Mouse (Mus musculus) myocyte (in vitro differentiated cells): ENCODE measurements at regions not wholly inside any gene's neighbourhood (a gene's known extent, or its start where the extent isn't known, plus 50 kb on each side); places are given as distances from the start of the nearest gene placed in this dataset.

ENCODE experiments used
- CEBPB ChIP-seq: IDR thresholded peaks from 2 replicates; pipeline ENCODE4 v1.6.1; 2011; ENCODE audit warnings: mild to moderate bottlenecking, moderate library complexity; ENCODE audit not compliant: poor library complexity, insufficient read depth, severe bottlenecking
- E2F4 ChIP-seq: IDR thresholded peaks from one replicate; pipeline ENCODE4 v1.6.1; 2011; ENCODE audit warnings: mild to moderate bottlenecking, control low read depth, moderate library complexity; ENCODE audit not compliant: insufficient read depth
- MAX ChIP-seq: IDR thresholded peaks from one replicate; pipeline ENCODE4 v1.6.1; 2011; ENCODE audit warnings: low read depth, mild to moderate bottlenecking, control low read depth
- MYOD1 ChIP-seq, 3 experiments: IDR thresholded peaks; one replicate each; pipeline ENCODE4 v1.6.1; 2011; ENCODE audit warnings: control low read depth in 2 of 3, low read depth in 2 of 3, mild to moderate bottlenecking in 2 of 3, moderate library complexity in 1 of 3; ENCODE audit not compliant: insufficient read length in 2 of 3, control insufficient read depth in 1 of 3
- MYOG ChIP-seq, 3 experiments: IDR thresholded peaks; one replicate each; pipeline ENCODE4 v1.6.1; 2011; ENCODE audit warnings: control low read depth in 2 of 3, low read depth in 2 of 3, mild to moderate bottlenecking in 2 of 3; ENCODE audit not compliant: insufficient read length in 2 of 3, control insufficient read depth in 1 of 3, insufficient read depth in 1 of 3
- POLR2A ChIP-seq: IDR thresholded peaks from one replicate; pipeline ENCODE4 v1.6.1; 2011; ENCODE audit warnings: low read depth, mild to moderate bottlenecking, control low read depth, moderate library complexity; ENCODE audit not compliant: insufficient read length
- POLR2AphosphoS2 ChIP-seq: IDR thresholded peaks from one replicate; pipeline ENCODE4 v1.6.1; 2011; ENCODE audit warnings: low read depth, control low read depth; ENCODE audit not compliant: insufficient read length
- TCF12 ChIP-seq: IDR thresholded peaks from one replicate; pipeline ENCODE4 v1.6.1; 2011; ENCODE audit warnings: mild to moderate bottlenecking, control low read depth; ENCODE audit not compliant: poor library complexity, insufficient read depth, severe bottlenecking

- TF ChIP-seq MYOG (IDR thresholded peaks at IDR 0.05; ENCODE audit: control insufficient read depth in 1 of 3, insufficient read depth in 1 of 3, insufficient read length in 2 of 3, low read depth in 2 of 3) = no peak
- no peak for TF ChIP-seq POLR2A
- no peak for TF ChIP-seq TCF12
- TF ChIP-seq E2F4 = no peak
- no peak for TF ChIP-seq MYOD1 (IDR thresholded peaks at IDR 0.05; ENCODE audit: control insufficient read depth in 1 of 3, insufficient read length in 2 of 3, low read depth in 2 of 3)
- TF ChIP-seq CEBPB = no peak
- TF ChIP-seq MAX = no peak
- no peak for TF ChIP-seq POLR2AphosphoS2
Observed at GRCm38 (mm10) chr9:60939858-60940804, 145.8 kb downstream of the Uaca start.
